Mouse (Mus musculus) liver, adult 2 months (tissue): ENCODE measurements at regions not wholly inside any gene's neighbourhood (a gene's known extent, or its start where the extent isn't known, plus 50 kb on each side); places are given as distances from the start of the nearest gene placed in this dataset.

Source experiments
- DNase-seq: peaks from one replicate; pipeline ENCODE4 v3.0.0-alpha.2; 2011; ENCODE audit warnings: low read depth, low spot score; ENCODE audit errors: extremely low read depth
- H3K27ac ChIP-seq: fragments of 200-500 bp; replicated peaks from 2 replicates; pipeline ENCODE4 v1.5.1; 2012; ENCODE audit warnings: low read depth, mild to moderate bottlenecking, control low read depth, inconsistent platforms, low read length; ENCODE audit not compliant: insufficient read depth
- H3K27me3 ChIP-seq: fragments of 200-500 bp; 2 replicates; pipeline ENCODE4 v1.6.1; 2012; ENCODE audit warnings: mild to moderate bottlenecking, moderate library complexity, low read length, inconsistent platforms; ENCODE audit not compliant: control insufficient read depth, insufficient read depth
- H3K36me3 ChIP-seq: fragments of 200-500 bp; 2 replicates; pipeline ENCODE4 v1.6.1; 2012; ENCODE audit warnings: low read length, inconsistent platforms; ENCODE audit not compliant: control insufficient read depth, insufficient read depth
- H3K4me1 ChIP-seq: fragments of 200-500 bp; 2 replicates; pipeline ENCODE4 v1.6.1; 2011; ENCODE audit warnings: low read length; ENCODE audit not compliant: control insufficient read depth, insufficient read depth
- H3K4me3 ChIP-seq: fragments of 200-500 bp; 2 replicates; pipeline ENCODE4 v1.5.1; 2011; ENCODE audit warnings: low read depth, mild to moderate bottlenecking, control low read depth, low read length, moderate library complexity; ENCODE audit not compliant: insufficient read depth
- H3K79me2 ChIP-seq: fragments of 200-500 bp; 2 replicates; pipeline ENCODE4 v1.6.1; 2012; ENCODE audit warnings: inconsistent platforms, mild to moderate bottlenecking, low read length, moderate library complexity; ENCODE audit not compliant: control insufficient read depth, insufficient read depth
- H3K9ac ChIP-seq: fragments of 200-500 bp; 2 replicates; pipeline ENCODE4 v1.6.1; 2012; ENCODE audit warnings: low read depth, mild to moderate bottlenecking, control low read depth, inconsistent platforms, low read length
- CTCF ChIP-seq: fragments of 200-500 bp; IDR thresholded peaks from 2 replicates; pipeline ENCODE4 v1.5.1; 2011; ENCODE audit warnings: low read depth, low read length, control low read depth
- POLR2A ChIP-seq: fragments of 200-500 bp; IDR thresholded peaks from 2 replicates; pipeline ENCODE4 v1.6.1; 2011; ENCODE audit warnings: low read length, control low read depth; ENCODE audit not compliant: insufficient read depth; ENCODE audit errors: extremely low read depth
- WGBS: fragments of 180-500 bp; shearing (Covaris S2); methylation state at CpG from one replicate; pipeline ENCODE4 v1.1.7; 2018; 5-methylcytosine and 5-hydroxymethylcytosine counted together

DNA sequence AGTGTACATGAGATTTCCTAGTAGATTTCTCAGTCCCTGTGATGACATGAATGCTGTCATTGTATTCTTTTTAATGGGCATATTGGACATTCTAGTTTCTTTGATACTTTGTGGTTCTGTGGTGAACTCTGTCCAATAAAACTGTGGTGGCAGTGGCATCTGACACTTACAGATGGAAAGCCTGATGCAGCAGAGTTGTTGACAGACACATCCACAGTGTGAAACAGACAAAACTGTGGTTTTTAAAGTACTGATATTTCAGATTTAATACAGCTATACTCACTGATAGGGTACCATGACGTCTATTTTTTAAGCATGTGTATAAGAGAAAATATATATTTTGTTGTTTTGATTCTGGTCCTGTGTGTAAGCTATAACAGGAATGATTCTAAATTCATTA, 818.0 kb downstream of the Trim52 start:
- H3K4me3 ChIP-seq: no peak overlapping the region

GRCm38 (mm10) chr14:106924443-106924842, 818.4 kb downstream of the Trim52 start:
- Histone ChIP-seq H3K27ac (no peak overlapping the region), H3K27me3 (no peaks in the 10 kb centered on the region), H3K4me1 (no peaks in the 10 kb centered on the region), H3K4me3 (no peak overlapping the region), H3K9ac (no peak overlapping the region), H3K79me2 (no peaks in the 10 kb centered on the region), H3K36me3 (no peaks in the 10 kb centered on the region)
- no peak for DNase-seq
- 80% methylated on average over 3 of the region's 3 CpGs for WGBS
- TF ChIP-seq CTCF: no peak
- TF ChIP-seq POLR2A: no peak

More for the DNA sequence above, 818.0 kb downstream of the Trim52 start:
- no peaks in the 10 kb centered on the region for H3K79me2 ChIP-seq
- TF ChIP-seq CTCF: no peak
- TF ChIP-seq POLR2A: no peak
- DNase-seq: no peak
- H3K36me3 ChIP-seq: no peaks in the 10 kb centered on the region
- no peak overlapping the region for H3K9ac ChIP-seq
- H3K4me1 ChIP-seq: no peaks in the 10 kb centered on the region
- H3K27me3 ChIP-seq: no peaks in the 10 kb centered on the region
- WGBS: 63% methylated on average over 1 of the region's 1 CpGs
- H3K27ac ChIP-seq: no peak overlapping the region

GRCm38 (mm10) chr14:106945261-106945660, 839.3 kb downstream of the Trim52 start:
- Histone ChIP-seq H3K27me3 (no peaks in the 10 kb centered on the region), H3K36me3 (no peaks in the 10 kb centered on the region), H3K9ac (no peak overlapping the region), H3K27ac (no peak overlapping the region), H3K79me2 (no peaks in the 10 kb centered on the region), H3K4me3 (no peak overlapping the region), H3K4me1 (no peaks in the 10 kb centered on the region)
- TF ChIP-seq CTCF (no peak), POLR2A (no peak)
- WGBS: 57% methylated on average over 1 of the region's 1 CpGs
- peak; percentile 27 for DNase-seq

DNA sequence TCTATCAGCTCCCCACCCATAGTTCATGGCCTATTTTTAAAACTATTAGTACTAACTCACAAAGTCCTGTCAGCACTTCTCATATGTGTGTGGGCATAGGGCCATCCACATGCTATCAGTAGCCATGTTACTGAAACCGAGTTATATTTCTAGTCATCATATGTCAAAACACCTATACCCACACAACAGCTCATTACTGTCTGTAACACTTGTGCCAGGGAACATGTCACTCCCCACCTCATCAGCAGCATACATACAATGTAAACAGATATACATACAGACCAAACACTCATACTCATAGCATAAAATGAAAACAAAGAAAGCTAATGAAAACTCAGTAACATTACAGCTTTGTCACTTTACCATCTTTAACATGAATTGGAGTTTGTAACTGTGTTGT, 872.0 kb downstream of the Trim52 start:
- H3K79me2 ChIP-seq: no peaks in the 10 kb centered on the region
- no peak for TF ChIP-seq CTCF
- TF ChIP-seq POLR2A: no peak
- H3K27ac ChIP-seq: no peak overlapping the region
- no peaks in the 10 kb centered on the region for H3K4me1 ChIP-seq
- H3K27me3 ChIP-seq: no peaks in the 10 kb centered on the region
- DNase-seq: no peak
- no peaks in the 10 kb centered on the region for H3K36me3 ChIP-seq
- WGBS: 79% methylated on average over 1 of the region's 1 CpGs
- H3K9ac ChIP-seq: no peak overlapping the region
- no peak overlapping the region for H3K4me3 ChIP-seq

DNA sequence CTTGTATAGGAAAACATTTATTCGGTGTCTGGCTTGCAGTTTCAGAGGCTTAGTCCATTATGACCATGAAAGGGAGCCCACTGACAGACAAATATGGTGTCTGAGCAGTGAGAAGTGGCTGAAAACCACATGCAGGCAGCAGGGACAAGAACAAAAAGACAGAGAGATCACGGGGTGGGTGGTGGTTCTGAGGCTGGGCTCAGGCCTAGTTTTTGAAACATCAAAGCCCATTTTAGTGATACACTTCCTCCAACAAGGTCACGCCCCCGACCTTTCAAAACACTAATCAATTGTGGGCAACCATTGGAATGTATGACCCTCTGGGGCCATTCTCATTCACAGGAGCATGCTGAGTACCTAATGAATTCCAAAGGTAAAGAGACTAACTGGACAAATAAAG, 874.8 kb downstream of the Trim52 start:
- TF ChIP-seq POLR2A (no peak), CTCF (no peak)
- no peak overlapping the region for H3K4me3 ChIP-seq
- peak; percentile 9 for DNase-seq
- WGBS: 41% methylated on average over 4 of the region's 4 CpGs
- H3K4me1 ChIP-seq: no peaks in the 10 kb centered on the region
- H3K27ac ChIP-seq: no peak overlapping the region
- H3K27me3 ChIP-seq: no peaks in the 10 kb centered on the region
- no peak overlapping the region for H3K9ac ChIP-seq
- no peaks in the 10 kb centered on the region for H3K36me3 ChIP-seq
- no peaks in the 10 kb centered on the region for H3K79me2 ChIP-seq

DNA sequence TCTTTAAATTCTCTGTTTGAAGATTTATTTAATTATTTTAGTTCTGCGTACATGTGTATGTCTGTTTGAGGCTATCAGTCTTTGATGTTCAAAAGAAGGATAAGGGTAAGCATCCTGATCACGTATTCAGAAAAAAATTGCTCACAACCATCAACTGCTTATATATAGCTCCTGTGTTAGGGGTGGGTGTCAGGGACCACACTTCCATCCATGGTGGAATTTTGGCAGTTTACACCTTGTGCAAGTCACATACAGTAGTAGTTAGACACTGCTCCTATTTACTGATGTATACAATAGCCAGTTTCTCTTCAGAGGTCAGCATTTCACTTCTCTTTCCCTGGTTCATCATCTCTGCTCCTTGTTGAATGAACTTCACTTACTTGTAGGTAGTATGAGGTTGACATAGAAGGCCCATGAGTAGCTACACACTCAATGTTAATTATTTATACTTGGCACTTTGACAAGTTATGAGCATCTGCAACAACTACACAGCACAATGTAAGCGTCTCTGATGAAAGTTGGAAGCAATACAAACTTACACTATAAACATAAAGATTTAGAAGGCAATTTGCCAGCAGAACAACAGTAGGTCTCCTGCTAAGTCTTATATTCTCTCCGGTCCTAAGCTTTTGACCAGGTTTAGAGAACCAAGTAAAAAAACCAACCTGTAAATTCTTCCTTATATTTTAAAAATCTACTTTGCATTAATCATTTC, 891.7 kb downstream of the Trim52 start:
- H3K9ac ChIP-seq: no peak overlapping the region
- H3K4me3 ChIP-seq: no peak overlapping the region
- no peak for DNase-seq
- TF ChIP-seq POLR2A (no peak), CTCF (no peak)
- H3K27me3 ChIP-seq: no peaks in the 10 kb centered on the region
- no peaks in the 10 kb centered on the region for H3K4me1 ChIP-seq
- no peak overlapping the region for H3K27ac ChIP-seq
- 83% methylated on average over 4 of the region's 4 CpGs for WGBS
- H3K79me2 ChIP-seq: no peaks in the 10 kb centered on the region
- no peaks in the 10 kb centered on the region for H3K36me3 ChIP-seq
